Mouse (Mus musculus) embryonic facial prominence, embryonic 12.5 days (tissue): ENCODE data around the gene Mylk. TPM values are rescaled to one million over a fixed set of nuclear protein-coding genes. Genes with fewer than 3 reads are reported as not detected.
A peak's percentile ranks its signal among the peaks of the same experiment; 100 is the strongest.
"Not testable (repeated sequence)": the region's sequence is repeated elsewhere in the genome, so short reads cannot be mapped to it uniquely, and the experiment has no call there.

Experiments
- ATAC-seq: fragments of 200-750 bp; cut with Nextera tagmentation; 2 replicates; pipeline ENCODE4 v1.8.0; 2017; ENCODE audit not compliant: insufficient number of reproducible peaks, insufficient read depth, low FRiP score, low TSS enrichment
- H3K27ac ChIP-seq: fragments of 300-500 bp; sonication (generic); 2 replicates; pipeline ENCODE4 v1.5.1; 2016; ENCODE audit warnings: mild to moderate bottlenecking
- H3K27me3 ChIP-seq: fragments of 300-500 bp; sonication (generic); 2 replicates; pipeline ENCODE4 v1.6.1; 2016; ENCODE audit warnings: mild to moderate bottlenecking, moderate library complexity
- H3K36me3 ChIP-seq: fragments of 300-500 bp; sonication (generic); 2 replicates; pipeline ENCODE4 v1.6.1; 2016; ENCODE audit warnings: mild to moderate bottlenecking
- H3K4me1 ChIP-seq: fragments of 300-500 bp; sonication (generic); 2 replicates; pipeline ENCODE4 v1.6.1; 2016
- H3K4me2 ChIP-seq: fragments of 300-500 bp; sonication (generic); replicated peaks from 2 replicates; pipeline ENCODE4 v1.6.1; 2016; ENCODE audit warnings: mild to moderate bottlenecking, moderate library complexity
- H3K4me3 ChIP-seq: fragments of 300-500 bp; sonication (generic); 2 replicates; pipeline ENCODE4 v1.5.1; 2016; ENCODE audit warnings: mild to moderate bottlenecking
- H3K9ac ChIP-seq: fragments of 300-500 bp; sonication (generic); 2 replicates; pipeline ENCODE4 v1.6.1; 2016; ENCODE audit warnings: mild to moderate bottlenecking, moderate library complexity
- H3K9me3 ChIP-seq: fragments of 300-500 bp; sonication (generic); 2 replicates; pipeline ENCODE4 v1.6.1; 2016; ENCODE audit warnings: mild to moderate bottlenecking, moderate library complexity
- WGBS: fragments of 180-500 bp; shearing (Covaris S2); methylation state at CpG from one replicate; pipeline ENCODE4 v1.1.7; 2016; 5-methylcytosine and 5-hydroxymethylcytosine counted together
- polyA plus RNA-seq: library from polyadenylated mRNA; unstranded; fragments of >200 nt; fragmentation: Nextera tagmentation; extraction: Ambion mirVana; gene quantifications from 2 replicates; pipeline ENCODE4 v1.2.1, GENCODE M21; 2016

The Mylk gene
- polyA plus RNA-seq: 9.0 and 9.8 TPM in 2 replicates

GRCm38 (mm10) chr16:34745065-34745585, at the start of gene Mylk:
Mylk (plus strand) TSS chr16:34745210.
- Histone ChIP-seq H3K9ac (peak within 1 kb of the TSS; percentile 54), H3K27me3 (peaks cover 16% of the 10 kb centered on the region; the same call in 1 of the 2 replicates), H3K36me3 (no peaks in the 10 kb centered on the region), H3K4me3 (peak within 1 kb of the TSS; percentile 44), H3K4me2 (peak within 1 kb of the TSS; percentile 89), H3K9me3 (no peaks in the 10 kb centered on the region), H3K27ac (0 out of 2 replicates have a peak within 1 kb of the TSS, but pooled peaks have one; percentile 25), H3K4me1 (peaks cover 19% of the 10 kb centered on the region)
- peak; percentile 89 for ATAC-seq
- WGBS: under 1% methylated on average over 48 of the region's 48 CpGs

GRCm38 (mm10) chr16:34698721-34699120, 46.3 kb upstream of the Mylk start:
- H3K9me3 ChIP-seq, H3K4me3 ChIP-seq, H3K4me1 ChIP-seq, H3K27me3 ChIP-seq, ATAC-seq, H3K27ac ChIP-seq, H3K4me2 ChIP-seq, H3K9ac ChIP-seq: not testable (repeated sequence)
- peaks cover 13% of the 10 kb centered on the region; the same call in 1 of the 2 replicates for H3K36me3 ChIP-seq
- WGBS: 66% methylated on average over 3 of the region's 3 CpGs

DNA sequence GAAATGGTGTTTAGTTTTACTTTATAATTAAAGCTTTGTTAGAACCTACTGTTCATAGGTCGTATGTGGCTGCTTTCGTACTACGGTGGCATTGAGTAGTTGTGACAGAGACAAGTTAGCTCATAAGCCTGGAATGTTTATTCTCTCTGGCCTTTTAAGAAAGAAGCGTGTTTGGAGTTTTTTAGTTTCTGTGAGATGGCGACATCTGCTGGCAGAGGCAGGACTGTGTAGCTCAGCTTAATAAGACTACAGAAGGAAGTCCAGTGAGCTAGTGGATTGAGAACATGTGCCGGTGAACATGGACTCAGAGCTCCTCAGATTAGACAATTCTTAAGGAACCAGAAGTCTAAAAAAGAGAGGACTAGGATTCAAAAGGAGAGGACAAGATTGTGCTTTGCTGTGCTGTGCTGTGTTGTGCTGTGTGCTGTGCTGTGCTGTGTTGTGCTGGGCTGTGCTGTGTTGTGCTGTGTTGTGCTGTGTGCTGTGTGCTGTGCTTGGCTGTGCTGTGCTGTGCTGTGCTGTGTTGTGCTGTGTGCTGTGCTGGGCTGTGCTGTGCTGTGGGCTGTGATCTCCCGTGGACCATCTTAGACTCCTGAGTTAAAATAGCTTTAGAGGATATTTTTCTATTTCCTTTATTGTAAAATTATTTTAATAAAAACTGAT, 44.7 kb upstream of the Mylk start:
- 22% methylated on average over 7 of the region's 7 CpGs for WGBS
- Histone ChIP-seq H3K4me2 (no peak overlapping the region), H3K9ac (0 out of 2 replicates have a peak overlapping the region, but pooled peaks have one; percentile 7), H3K9me3 (no peaks in the 10 kb centered on the region), H3K27ac (no peak overlapping the region), H3K27me3 (no peaks in the 10 kb centered on the region), H3K4me3 (no peak overlapping the region), H3K36me3 (peaks cover 18% of the 10 kb centered on the region; the same call in 1 of the 2 replicates), H3K4me1 (no peaks in the 10 kb centered on the region; the same call in 1 of the 2 replicates)
- peak; percentile 75; the same call in 1 of the 2 replicates for ATAC-seq

GRCm38 (mm10) chr16:34700828-34701216, 44.2 kb upstream of the Mylk start:
- H3K27ac ChIP-seq: no peak overlapping the region
- H3K9ac ChIP-seq: no peak overlapping the region
- H3K4me1 ChIP-seq: no peaks in the 10 kb centered on the region; the same call in 1 of the 2 replicates
- H3K9me3 ChIP-seq: no peaks in the 10 kb centered on the region
- no peak overlapping the region for H3K4me3 ChIP-seq
- H3K4me2 ChIP-seq: no peak overlapping the region
- WGBS: 86% methylated on average over 6 of the region's 6 CpGs
- H3K27me3 ChIP-seq: no peaks in the 10 kb centered on the region
- ATAC-seq: no peak
- H3K36me3 ChIP-seq: peaks cover 22% of the 10 kb centered on the region

GRCm38 (mm10) chr16:34706019-34706418, 39.0 kb upstream of the Mylk start:
- Histone ChIP-seq H3K27me3 (no peaks in the 10 kb centered on the region), H3K4me1 (no peaks in the 10 kb centered on the region), H3K27ac (no peak overlapping the region), H3K4me2 (no peak overlapping the region), H3K36me3 (peaks cover 39% of the 10 kb centered on the region), H3K9me3 (no peaks in the 10 kb centered on the region), H3K9ac (no peak overlapping the region), H3K4me3 (no peak overlapping the region)
- WGBS: 73% methylated on average over 2 of the region's 2 CpGs
- ATAC-seq: no peak

DNA sequence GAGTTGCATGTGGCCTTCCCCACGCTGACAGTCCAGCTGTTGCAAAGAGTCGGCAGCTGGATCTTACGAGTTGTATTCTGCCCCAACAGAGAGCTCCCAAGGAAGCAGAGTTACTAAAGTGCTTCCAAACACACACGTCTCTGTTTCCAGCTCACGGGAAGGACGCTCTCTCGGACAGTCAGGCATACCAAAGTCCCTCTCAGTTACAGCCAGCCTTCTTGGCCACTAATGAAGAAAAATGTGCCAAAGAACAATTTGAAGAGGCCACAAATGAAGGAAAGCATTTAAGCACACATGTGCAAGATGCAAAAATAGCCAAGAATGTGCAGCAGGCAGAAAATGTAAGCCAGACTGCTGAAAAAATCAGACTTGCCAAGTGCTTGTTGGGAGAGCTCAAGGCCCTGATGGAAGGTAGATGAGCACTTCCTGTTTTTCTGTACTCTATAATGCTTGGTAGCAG, 38.5 kb upstream of the Mylk start:
- Histone ChIP-seq H3K4me2 (no peak overlapping the region), H3K27me3 (no peaks in the 10 kb centered on the region), H3K4me1 (no peaks in the 10 kb centered on the region), H3K4me3 (no peak overlapping the region), H3K9ac (no peak overlapping the region), H3K36me3 (peaks cover 39% of the 10 kb centered on the region), H3K9me3 (no peaks in the 10 kb centered on the region), H3K27ac (no peak overlapping the region)
- WGBS: 86% methylated on average over 7 of the region's 7 CpGs
- ATAC-seq: no peak

DNA sequence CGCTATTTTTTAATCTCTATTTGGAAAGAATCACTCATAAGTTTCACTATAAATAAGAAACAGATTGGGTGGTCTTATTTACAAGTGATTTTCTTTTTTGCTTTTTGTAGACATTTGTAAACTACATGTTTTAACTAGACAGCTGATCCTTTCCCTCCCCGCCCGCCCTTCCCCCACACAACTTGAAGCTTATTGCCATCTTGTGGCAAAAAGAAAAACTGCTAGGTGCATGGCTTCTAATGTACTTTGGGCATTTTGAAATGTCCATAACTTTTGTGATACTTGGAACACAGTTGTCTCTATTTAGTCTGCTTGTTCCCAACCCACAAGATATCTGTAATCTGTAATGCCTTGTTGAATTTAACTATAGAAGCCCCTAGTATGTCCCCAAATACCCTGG, 33.5 kb upstream of the Mylk start:
- H3K27me3 ChIP-seq: no peaks in the 10 kb centered on the region
- H3K4me2 ChIP-seq: no peak overlapping the region
- no peak overlapping the region for H3K27ac ChIP-seq
- no peak overlapping the region for H3K4me3 ChIP-seq
- H3K9me3 ChIP-seq: no peaks in the 10 kb centered on the region
- H3K9ac ChIP-seq: no peak overlapping the region
- H3K4me1 ChIP-seq: no peaks in the 10 kb centered on the region
- WGBS: 85% methylated on average over 3 of the region's 3 CpGs
- ATAC-seq: no peak
- peaks cover 21% of the 10 kb centered on the region; the same call in 1 of the 2 replicates for H3K36me3 ChIP-seq

DNA sequence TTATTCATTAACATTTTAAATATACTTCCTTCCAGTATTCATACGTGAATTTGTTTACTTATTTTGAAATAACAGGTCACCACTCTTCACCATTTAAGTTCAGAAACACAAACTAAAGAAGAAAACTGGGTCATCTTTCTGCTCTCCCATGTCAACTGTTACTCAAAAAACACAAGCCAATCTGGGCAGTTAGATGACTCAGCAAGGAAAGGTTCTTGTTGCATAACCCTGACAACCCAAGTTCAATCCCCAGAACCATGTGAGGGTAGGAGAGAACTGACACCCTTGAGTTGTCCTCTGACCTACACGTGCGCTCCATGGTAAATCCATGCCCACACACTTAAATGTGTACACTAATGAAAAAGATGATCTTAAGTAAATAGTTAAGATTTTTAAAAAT, 19.9 kb upstream of the Mylk start:
- Histone ChIP-seq H3K4me3 (no peak overlapping the region), H3K4me2 (no peak overlapping the region), H3K27me3 (no peaks in the 10 kb centered on the region), H3K9me3 (no peaks in the 10 kb centered on the region; the same call in 1 of the 2 replicates), H3K27ac (no peak overlapping the region), H3K9ac (no peak overlapping the region), H3K36me3 (peaks cover 31% of the 10 kb centered on the region), H3K4me1 (no peaks in the 10 kb centered on the region)
- no peak for ATAC-seq
- WGBS: 95% methylated on average over 3 of the region's 3 CpGs

GRCm38 (mm10) chr16:34728610-34729009, 16.4 kb upstream of the Mylk start:
- H3K4me3 ChIP-seq, H3K9me3 ChIP-seq, H3K4me1 ChIP-seq, ATAC-seq, H3K27ac ChIP-seq, H3K27me3 ChIP-seq, H3K4me2 ChIP-seq, H3K9ac ChIP-seq: not testable (repeated sequence)
- peaks cover 13% of the 10 kb centered on the region for H3K36me3 ChIP-seq

DNA sequence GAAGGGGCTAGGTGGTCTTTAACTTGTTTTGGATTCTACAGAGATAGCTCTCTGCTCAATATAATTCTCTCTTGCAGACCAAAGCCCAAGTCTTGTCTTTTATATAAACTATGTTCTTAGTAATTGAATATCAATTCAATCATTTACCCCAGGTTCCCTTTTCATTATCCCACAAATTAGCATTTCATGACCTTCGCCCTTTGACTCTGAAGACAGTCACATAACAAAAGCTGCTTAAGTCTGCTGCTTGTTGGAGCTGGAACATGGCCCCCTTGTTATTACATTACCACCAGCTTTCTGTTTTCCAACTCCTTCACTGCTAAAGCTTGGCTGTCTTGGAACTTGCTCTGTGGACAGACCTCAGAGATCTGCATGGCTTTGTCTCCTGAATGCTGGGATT, 15.6 kb upstream of the Mylk start:
- Histone ChIP-seq H3K27me3 (no peaks in the 10 kb centered on the region), H3K4me1 (no peaks in the 10 kb centered on the region), H3K9me3 (no peaks in the 10 kb centered on the region; the same call in 1 of the 2 replicates), H3K36me3 (peaks cover 11% of the 10 kb centered on the region), H3K4me2 (no peak overlapping the region), H3K9ac (no peak overlapping the region), H3K27ac (no peak overlapping the region), H3K4me3 (no peak overlapping the region)
- ATAC-seq: no peak
- 88% methylated on average over 1 of the region's 1 CpGs for WGBS

GRCm38 (mm10) chr16:34738656-34739233, 6.3 kb upstream of the Mylk start:
- H3K4me3 ChIP-seq: no peak overlapping the region
- WGBS: 87% methylated on average over 4 of the region's 4 CpGs
- H3K27me3 ChIP-seq: no peaks in the 10 kb centered on the region
- no peaks in the 10 kb centered on the region for H3K9me3 ChIP-seq
- H3K4me2 ChIP-seq: no peak overlapping the region
- ATAC-seq: no peak
- H3K36me3 ChIP-seq: no peaks in the 10 kb centered on the region
- no peak overlapping the region for H3K27ac ChIP-seq
- H3K4me1 ChIP-seq: no peaks in the 10 kb centered on the region
- H3K9ac ChIP-seq: no peak overlapping the region

GRCm38 (mm10) chr16:34742930-34743329, 2.1 kb upstream of the Mylk start:
- Histone ChIP-seq H3K9me3 (no peaks in the 10 kb centered on the region), H3K27me3 (peaks cover 16% of the 10 kb centered on the region; the same call in 1 of the 2 replicates), H3K4me3 (no peak overlapping the region), H3K36me3 (no peaks in the 10 kb centered on the region), H3K27ac (no peak overlapping the region), H3K9ac (no peak overlapping the region), H3K4me1 (peaks cover 12% of the 10 kb centered on the region; the same call in 1 of the 2 replicates), H3K4me2 (no peak overlapping the region)
- 49% methylated on average over 2 of the region's 2 CpGs for WGBS
- no peak for ATAC-seq
